Mouse (Mus musculus): ENCODE data around the gene Slc9a8.
"Not testable (repeated sequence)": the region's sequence is repeated elsewhere in the genome, so short reads cannot be mapped to it uniquely, and the experiment has no call there.

Gene Slc9a8

GRCm38 (mm10) chr2:167421330-167422149, at the start of gene Slc9a8:
TSS of gene Slc9a8 (plus strand) at chr2:167421712.
- peak; percentile 95 to 97 for DNase-seq

GRCm38 (mm10) chr2:167373266-167373665, 48.2 kb upstream of the Slc9a8 start:
- peak in 1 of 2 experiments; percentile 49 for DNase-seq

- DNase-seq: no peak
These were observed 47.2 kb upstream of the Slc9a8 start for GRCm38 (mm10) chr2:167374191-167374805.

DNA sequence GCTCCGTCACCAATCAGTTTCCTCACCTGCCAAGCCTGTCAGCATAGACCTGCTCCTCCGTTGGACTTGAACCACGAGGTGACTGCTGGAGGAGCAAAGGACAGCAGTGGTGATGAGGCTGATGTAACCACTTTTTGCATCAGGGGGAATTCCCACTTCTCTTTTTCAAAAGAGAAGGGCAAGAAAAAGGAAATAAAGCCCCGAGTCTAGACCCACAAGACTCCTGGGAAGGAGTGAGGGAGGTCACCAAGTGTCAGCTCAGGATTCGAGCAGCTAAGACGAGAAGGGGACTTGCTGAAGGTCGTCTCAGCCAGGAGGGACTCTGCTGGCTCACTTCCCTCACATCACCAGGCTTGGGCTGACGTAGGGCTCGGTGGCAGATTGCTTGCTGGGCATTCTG, 46.4 kb upstream of the Slc9a8 start:
- no peak for DNase-seq

DNA sequence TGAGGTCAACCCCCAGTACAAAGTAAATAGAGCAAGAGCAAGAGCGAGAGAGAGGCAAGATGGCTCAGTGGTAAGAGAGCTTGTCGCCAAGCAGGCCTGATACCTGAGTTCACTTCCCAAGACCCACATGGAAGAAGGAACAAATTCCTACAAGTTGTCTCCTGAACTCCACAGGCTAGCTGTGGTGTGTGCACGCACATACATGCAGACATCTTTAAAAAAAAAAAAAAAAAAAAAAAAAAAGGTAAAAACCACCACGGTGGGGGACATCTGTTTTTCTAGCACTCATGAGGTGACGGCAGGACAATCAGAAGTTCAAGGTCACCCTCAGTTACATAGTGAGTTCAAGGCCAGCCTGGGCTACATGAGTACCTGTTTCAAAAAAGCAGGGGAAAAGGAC, 45.8 kb upstream of the Slc9a8 start:
- no peak for DNase-seq

DNA sequence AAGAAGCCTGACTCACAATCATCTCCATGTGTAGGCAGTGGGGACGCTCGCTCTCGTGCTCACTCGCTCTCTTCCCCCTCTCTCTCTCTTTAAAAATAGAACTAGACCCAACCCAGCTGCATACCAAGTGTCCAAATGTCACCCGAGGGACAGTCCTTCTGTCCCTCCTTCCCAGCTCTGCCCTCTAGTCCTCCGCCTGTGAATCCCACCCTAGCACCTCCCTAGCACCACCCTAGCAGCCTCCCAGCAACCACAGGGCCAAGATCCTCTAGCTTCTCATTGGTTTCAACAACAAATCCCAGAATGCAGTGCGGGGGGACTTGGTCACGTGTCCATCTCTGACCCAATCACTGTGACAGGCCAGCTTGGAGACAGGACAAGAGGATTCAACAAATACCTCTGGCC, 45.4 kb upstream of the Slc9a8 start:
- DNase-seq: no peak

DNA sequence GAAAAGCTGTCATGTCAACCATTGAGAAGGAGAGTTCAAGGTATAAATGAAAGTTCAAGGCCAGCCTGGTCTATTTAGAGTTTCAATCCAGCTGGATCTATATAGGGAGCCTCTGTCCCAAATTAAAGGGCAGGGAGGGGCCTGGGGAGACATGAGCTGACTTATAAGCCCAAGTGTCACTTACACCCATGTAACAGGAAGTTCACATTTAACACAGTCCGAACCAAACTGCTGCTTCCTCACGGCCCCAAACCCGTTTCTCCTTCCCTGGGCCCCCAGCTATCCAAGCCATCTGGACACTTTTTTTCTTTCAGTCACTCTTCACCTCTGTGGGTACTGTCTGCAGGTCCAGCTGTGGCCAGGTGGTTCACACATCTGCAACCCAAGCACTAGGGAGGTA, 43.8 kb upstream of the Slc9a8 start:
- no peak for DNase-seq

- DNase-seq: no peak
These were observed 42.5 kb upstream of the Slc9a8 start for GRCm38 (mm10) chr2:167378972-167379371.

DNA sequence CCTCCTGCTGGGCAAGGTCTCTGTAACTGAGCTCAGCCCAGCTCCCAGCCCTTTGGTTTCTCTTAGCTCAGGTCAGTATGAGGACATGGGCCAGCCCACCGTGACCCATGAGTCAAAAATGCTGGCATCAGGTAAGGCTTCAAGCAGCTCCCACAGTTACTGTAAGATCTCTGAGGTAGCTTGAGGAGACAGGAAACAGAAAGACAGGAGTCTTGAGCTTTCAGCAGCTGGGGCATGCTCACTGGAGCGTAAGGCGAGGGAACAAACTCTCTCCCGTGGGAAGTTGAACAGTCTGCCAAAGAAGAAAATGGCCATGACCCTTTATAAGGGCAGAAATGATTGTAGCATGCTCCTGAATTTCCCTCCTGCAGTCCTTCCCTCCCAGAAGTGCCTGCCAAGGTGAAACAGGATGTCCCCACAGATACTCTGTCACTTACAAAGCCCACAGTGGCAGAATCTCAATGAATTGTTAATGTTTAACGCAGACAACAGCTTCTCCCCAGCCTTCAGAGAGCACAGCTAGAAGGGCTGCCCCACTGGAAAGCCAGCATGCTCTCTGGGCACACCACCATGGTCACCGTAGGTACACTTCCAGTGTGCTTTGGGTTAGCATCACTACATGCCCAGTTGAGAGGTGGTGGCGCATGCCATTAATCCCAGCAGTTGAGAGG, 40.8 kb upstream of the Slc9a8 start:
- DNase-seq: peak; percentile 52 to 83

DNA sequence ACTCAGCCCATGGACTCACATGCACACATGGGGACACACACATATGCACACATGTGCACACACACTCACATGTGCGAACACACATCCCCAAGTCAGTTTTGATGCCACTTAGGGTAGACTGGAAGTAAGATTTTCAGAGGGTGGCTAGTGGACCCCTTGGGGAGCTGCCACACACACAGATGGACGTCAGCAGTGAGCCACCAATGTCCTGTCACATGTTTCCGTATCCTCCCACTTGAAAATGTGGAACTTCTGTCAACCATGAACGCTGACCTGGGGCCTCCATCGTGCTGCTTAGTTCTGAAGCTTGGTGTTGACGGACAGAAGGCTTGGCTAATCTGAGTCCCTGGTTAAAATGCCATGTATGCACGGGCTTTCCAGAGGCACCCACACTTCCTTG, 39.9 kb upstream of the Slc9a8 start:
- no peak for DNase-seq

DNA sequence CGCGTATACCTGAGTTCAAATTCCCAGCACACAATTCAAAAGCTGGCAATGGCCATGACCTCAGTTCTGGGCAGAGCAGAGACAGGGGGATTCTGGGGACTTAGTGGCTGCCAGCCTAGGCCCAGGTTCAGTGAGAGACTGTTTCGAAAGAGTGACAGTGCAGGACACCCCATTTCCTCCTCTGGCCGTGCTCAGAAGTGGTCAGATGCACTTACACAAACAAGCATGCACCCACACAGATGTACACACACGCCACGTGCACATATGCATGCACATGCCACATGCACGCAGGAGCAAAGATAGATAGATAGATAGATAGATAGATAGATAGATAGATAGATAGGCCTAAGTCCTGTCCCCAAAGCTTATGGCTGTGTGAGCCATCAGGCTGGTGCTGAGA, 39.1 kb upstream of the Slc9a8 start:
- no peak for DNase-seq

GRCm38 (mm10) chr2:167383666-167384083, 37.8 kb upstream of the Slc9a8 start:
- DNase-seq: peak; percentile 92 to 94

GRCm38 (mm10) chr2:167386456-167386855, 35.1 kb upstream of the Slc9a8 start:
- no peak for DNase-seq

GRCm38 (mm10) chr2:167386998-167387397, 34.5 kb upstream of the Slc9a8 start:
- DNase-seq: peak in 1 of 2 experiments; percentile 45

GRCm38 (mm10) chr2:167394426-167394825, 27.1 kb upstream of the Slc9a8 start:
- DNase-seq: no peak

DNA sequence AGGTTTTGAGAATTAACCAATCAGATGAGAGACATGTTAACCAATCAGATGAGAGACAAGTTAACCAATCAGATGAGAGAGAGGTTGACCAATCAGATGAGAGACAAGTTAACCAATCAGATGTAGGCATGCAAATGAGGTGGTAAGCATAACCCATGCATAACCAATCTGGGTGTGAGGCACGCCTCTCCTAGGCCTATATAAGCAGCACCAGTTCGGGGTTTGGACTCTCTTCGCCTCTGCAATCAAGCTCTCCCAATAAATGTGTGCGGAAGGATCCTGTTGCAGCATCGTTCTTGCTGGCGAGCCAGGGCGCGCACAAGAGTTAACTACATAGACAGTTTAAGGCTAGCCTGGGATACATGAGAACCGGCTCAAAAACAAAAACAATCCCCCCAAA, 25.1 kb upstream of the Slc9a8 start:
- not testable (repeated sequence) for DNase-seq

- no peak for DNase-seq
These were observed 22.5 kb upstream of the Slc9a8 start for GRCm38 (mm10) chr2:167399012-167399411.

GRCm38 (mm10) chr2:167399646-167400045, 21.9 kb upstream of the Slc9a8 start:
- no peak for DNase-seq

GRCm38 (mm10) chr2:167403085-167403484, 18.4 kb upstream of the Slc9a8 start:
- DNase-seq: peak in 1 of 2 experiments; percentile 57

DNA sequence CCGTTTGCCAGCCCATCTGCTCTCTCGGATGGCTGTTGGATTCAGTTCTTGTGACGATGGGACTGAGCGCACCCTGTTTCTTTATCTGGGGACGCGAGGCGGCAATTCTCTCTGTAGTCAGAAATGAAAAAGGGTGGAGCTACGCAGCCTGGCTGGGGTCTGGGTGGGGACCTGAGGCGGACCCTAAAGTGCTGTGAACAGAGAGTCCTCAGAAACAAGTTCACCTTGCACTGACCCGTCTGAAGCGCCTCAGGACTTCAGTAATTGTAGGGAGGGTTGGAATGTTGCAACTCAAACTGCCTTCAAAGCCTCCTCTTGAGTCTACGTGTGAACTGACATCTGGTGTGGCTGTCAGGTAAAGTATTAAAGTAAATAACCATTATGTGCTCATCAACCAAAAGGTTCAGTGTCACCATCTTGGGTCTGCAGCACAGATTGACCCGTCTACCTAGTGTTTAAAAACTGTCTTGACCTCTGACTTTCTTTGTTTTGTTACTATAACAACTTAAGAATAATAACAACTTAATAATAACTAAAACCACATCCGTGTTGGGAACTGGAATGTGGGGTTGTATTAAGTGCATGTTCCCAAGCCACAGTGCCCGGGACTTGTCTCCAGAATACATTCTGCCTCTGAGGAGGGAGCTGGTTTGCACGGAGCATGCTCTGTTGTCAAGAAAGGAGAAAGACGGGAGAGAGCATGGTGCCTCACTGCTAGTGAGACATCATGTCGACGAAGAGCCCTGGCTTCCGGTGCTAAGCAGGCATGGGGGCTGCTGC, 16.2 kb upstream of the Slc9a8 start:
- DNase-seq: no peak

DNA sequence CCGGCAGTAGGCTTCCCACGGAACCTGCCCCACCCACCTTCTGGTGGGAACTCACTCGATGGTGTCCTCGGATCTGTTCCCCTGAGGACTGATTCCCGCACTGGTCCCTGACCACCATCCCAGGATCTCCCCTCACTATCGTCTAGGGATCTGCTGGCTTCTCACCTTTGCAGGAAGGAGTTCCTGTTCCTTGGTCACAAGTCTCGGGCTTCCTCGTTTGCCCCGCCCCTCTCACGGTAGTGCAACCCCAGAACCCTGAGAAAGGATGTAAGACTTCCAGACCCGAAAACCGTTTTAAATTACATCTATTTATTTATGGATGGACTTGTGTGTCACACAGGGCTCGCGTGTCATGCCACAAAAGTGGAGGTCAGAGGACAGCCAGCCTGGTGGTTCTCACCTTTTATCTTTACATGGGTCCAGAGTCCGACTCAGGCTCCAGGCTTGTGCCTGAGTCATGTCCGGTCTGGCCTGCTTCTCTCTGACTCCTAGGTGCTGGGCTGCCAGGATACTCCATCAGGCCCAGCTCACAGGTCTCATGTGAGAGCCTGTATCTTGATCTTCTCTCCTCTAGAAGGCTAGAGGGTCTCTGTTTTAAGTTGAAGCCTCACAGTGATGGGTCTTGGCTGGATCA, 14.1 kb upstream of the Slc9a8 start:
- no peak for DNase-seq

- no peak for DNase-seq
These were observed 7.1 kb upstream of the Slc9a8 start for GRCm38 (mm10) chr2:167414461-167414860.
